10 mouse cellular contexts compared by ENCODE assay signal in the genomic region with DNA sequence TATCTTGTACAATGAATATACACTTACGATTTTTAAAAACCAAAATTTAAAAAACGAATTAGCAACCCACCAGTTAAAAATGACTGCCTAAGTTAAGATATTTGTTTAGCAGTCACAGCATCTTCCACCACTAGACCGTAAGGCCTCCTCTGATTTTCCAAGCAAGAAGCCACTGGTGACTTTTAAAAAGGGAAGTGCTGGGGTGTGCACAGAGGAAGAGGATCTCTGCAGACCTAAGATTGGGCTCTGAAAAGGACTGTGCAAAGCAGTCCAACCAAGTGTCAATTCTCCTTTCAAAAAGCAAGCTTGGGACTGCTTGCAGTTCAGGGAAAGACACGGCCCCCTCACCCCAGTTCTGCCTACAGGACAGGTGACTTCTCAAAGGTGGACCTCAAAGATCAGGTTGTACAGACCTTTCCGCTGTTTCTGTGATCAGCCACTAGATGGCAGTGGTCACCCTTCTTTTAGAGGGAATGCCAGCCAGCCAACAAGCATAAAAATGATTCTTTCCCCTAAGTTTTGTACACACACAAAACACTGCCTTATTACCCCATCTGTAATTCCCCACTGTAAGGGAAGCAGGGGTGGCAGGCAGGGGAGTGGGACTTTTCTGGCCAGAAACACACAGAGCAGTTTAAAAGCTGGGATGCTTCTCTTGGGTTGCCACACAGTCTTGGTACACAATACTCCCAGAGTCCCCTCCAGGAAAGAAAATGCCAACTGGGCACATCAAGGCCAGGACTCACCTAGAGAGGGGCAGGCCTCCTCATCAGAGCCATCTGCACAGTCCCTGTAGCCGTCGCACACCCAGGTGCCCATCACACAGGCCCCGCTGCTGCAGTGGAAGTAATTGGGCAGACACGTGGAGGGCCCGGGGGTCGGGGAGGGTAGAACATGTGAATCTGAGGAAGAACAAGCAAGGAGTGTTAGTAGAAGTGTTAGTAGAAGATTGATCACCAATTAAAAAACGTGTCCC.
DNase-seq lines count a peak whose midpoint lies in the region; ATAC-seq lines count a peak whose summit lies in the region.
"Had no signal": no experiment of that assay in that cellular context is flagged by ENCODE, and none has a peak within 500 bp of the region (broad histone marks: within the 10 kb centered on the region; RNA-seq: fewer than 3 reads in every experiment).

No protein-coding gene starts in this region.

- H3K4me3 ChIP-seq in limb, embryonic 11.5 days (ENCODE audit: low read depth, low read length): no peak overlapping the region
- H3K4me3 ChIP-seq in neural tube, embryonic 11.5 days (ENCODE audit: low read depth, low read length): no peak overlapping the region
- H3K4me3 ChIP-seq: heart, embryonic 15.5 days; stomach, embryonic 15.5 days had no signal

- H3K36me3 ChIP-seq in limb, embryonic 11.5 days (ENCODE audit: control insufficient read depth, insufficient read depth, low read length): no peaks in the 10 kb centered on the region
- no peaks in the 10 kb centered on the region for H3K36me3 ChIP-seq in neural tube, embryonic 11.5 days (ENCODE audit: control insufficient read depth, insufficient read depth, low read length)
- H3K36me3 ChIP-seq: heart, embryonic 15.5 days; stomach, embryonic 15.5 days had no signal

- H3K4me1 ChIP-seq in limb, embryonic 11.5 days (ENCODE audit: control insufficient read depth, insufficient read depth, low read length): peaks cover 4% of the 10 kb centered on the region
- H3K4me1 ChIP-seq in neural tube, embryonic 11.5 days (ENCODE audit: control insufficient read depth, insufficient read depth, low read length): 0 out of 2 replicates have a peak, but pooled peaks cover 3% of the 10 kb centered on the region
- H3K4me1 ChIP-seq: heart, embryonic 15.5 days; stomach, embryonic 15.5 days had no signal

- H3K27me3 ChIP-seq in limb, embryonic 11.5 days (ENCODE audit: control insufficient read depth, insufficient read depth, low read length): no peaks in the 10 kb centered on the region; the same call in 1 of the 2 replicates
- no peaks in the 10 kb centered on the region for H3K27me3 ChIP-seq in neural tube, embryonic 11.5 days (ENCODE audit: control insufficient read depth, insufficient read depth, low read length)
- H3K27me3 ChIP-seq: heart, embryonic 15.5 days; stomach, embryonic 15.5 days had no signal

- 67% methylated on average over 12 of the region's 12 CpGs for WGBS in limb, embryonic 11.5 days
- WGBS in neural tube, embryonic 11.5 days: 66% methylated on average over 12 of the region's 12 CpGs

- H3K9me3 ChIP-seq in limb, embryonic 11.5 days (ENCODE audit: control insufficient read depth, low read length): no peaks in the 10 kb centered on the region
- H3K9me3 ChIP-seq in neural tube, embryonic 11.5 days (ENCODE audit: control insufficient read depth, low read length): no peaks in the 10 kb centered on the region
- H3K9me3 ChIP-seq: heart, embryonic 15.5 days; stomach, embryonic 15.5 days had no signal

- no peak overlapping the region for H3K9ac ChIP-seq in limb, embryonic 11.5 days (ENCODE audit: low read length)
- no peak overlapping the region for H3K9ac ChIP-seq in neural tube, embryonic 11.5 days (ENCODE audit: low read length)
- H3K9ac ChIP-seq: heart, embryonic 15.5 days; stomach, embryonic 15.5 days had no signal

- intact Hi-C loops in heart, postnatal 14 days (cut with DNase I): loop anchor here (1.0 to 10.0 kb wide), 3 partner anchors 123 to 275 kb away; a partner anchor contains a TSS

- H3K4me2 ChIP-seq in limb, embryonic 11.5 days (ENCODE audit: low read depth, severe bottlenecking): no peak overlapping the region
- H3K4me2 ChIP-seq in neural tube, embryonic 11.5 days (ENCODE audit: low read depth): no peak overlapping the region
- H3K4me2 ChIP-seq: heart, embryonic 15.5 days; stomach, embryonic 15.5 days had no signal

- H3K27ac ChIP-seq in limb, embryonic 11.5 days (replicated peaks; ENCODE audit: low read depth, low read length): no peak overlapping the region
- no peak overlapping the region for H3K27ac ChIP-seq in neural tube, embryonic 11.5 days (ENCODE audit: low read depth, low read length)
- H3K27ac ChIP-seq: heart, embryonic 15.5 days; stomach, embryonic 15.5 days had no signal

- ATAC-seq in limb, embryonic 11.5 days (ENCODE audit: insufficient number of reproducible peaks, low FRiP score, low TSS enrichment, low read depth): no peak
- ATAC-seq in neural tube, embryonic 11.5 days (ENCODE audit: insufficient read depth, low FRiP score, low TSS enrichment): no peak

- DNase-seq in ovary, postnatal 14 days (ENCODE audit: low spot score): peak; percentile 32
- DNase-seq in ovary, adult 18-20 months (ENCODE audit: low spot score): no peak
- peak; percentile 64 for DNase-seq in NIH3T3 (ENCODE audit: low read depth)
- DNase-seq in cerebellum, postnatal 10 days: peak; percentile 74 to 82
- DNase-seq in heart, postnatal 14 days: peak; percentile 33 to 59
- DNase-seq in limb, embryonic 11.5 days (ENCODE audit: low spot score): peak; percentile 65
- peak; percentile 61 for DNase-seq in neural tube, embryonic 11.5 days (ENCODE audit: low spot score)
- DNase-seq in c-Kit-positive CD71-positive TER-119-positive erythroid progenitor cells, embryonic 14.5 days (ENCODE audit: low spot score): no peak

Comparison
In these comparisons a context has a peak if more than half of its experiments do, and no peak if none do; other contexts are left out.
1. DNase-seq: peak in ovary, postnatal 14 days (single experiment), NIH3T3 (single experiment), cerebellum, postnatal 10 days (2 of 2), heart, postnatal 14 days (2 of 2), limb, embryonic 11.5 days (single experiment) and neural tube, embryonic 11.5 days (single experiment); none in ovary, adult 18-20 months (single experiment) and c-Kit-positive CD71-positive TER-119-positive erythroid progenitor cells, embryonic 14.5 days (single experiment).